10 mouse cellular contexts compared by ENCODE assay signal in genomic region chr1:75448052-75448431, GRCm38 (mm10). TPM values are rescaled to one million over a fixed set of nuclear protein-coding genes. Genes with fewer than 3 reads are reported as not detected.
A peak's percentile ranks its signal among the peaks of the same experiment; 100 is the strongest.
DNase-seq lines count a peak whose midpoint lies in the region; ATAC-seq and TF ChIP-seq lines count a peak whose summit lies in the region.
"Had no signal": no experiment of that assay in that cellular context is flagged by ENCODE, and none has a peak within 500 bp of the region (broad histone marks: within the 10 kb centered on the region; RNA-seq: fewer than 3 reads in every experiment).

No protein-coding gene starts in this region.

- H3K36me3 ChIP-seq in lung, embryonic 15.5 days: no peaks in the 10 kb centered on the region
- H3K36me3 ChIP-seq in limb, embryonic 12.5 days: no peaks in the 10 kb centered on the region
- no peaks in the 10 kb centered on the region for H3K36me3 ChIP-seq in neural tube, embryonic 13.5 days
- no peaks in the 10 kb centered on the region for H3K36me3 ChIP-seq in kidney, adult 2 months (ENCODE audit: control insufficient read depth, insufficient read depth, low read length)

- no peak for TF ChIP-seq POLR2A in kidney, adult 2 months (IDR thresholded peaks at IDR 0.05; ENCODE audit: low read depth, low read length)

- 6% methylated on average over 7 of the region's 7 CpGs for WGBS in lung, embryonic 15.5 days
- WGBS in limb, embryonic 12.5 days: under 1% methylated on average over 7 of the region's 7 CpGs
- 2% methylated on average over 7 of the region's 7 CpGs for WGBS in neural tube, embryonic 13.5 days
- 9% methylated on average over 7 of the region's 7 CpGs for WGBS in kidney, adult 2 months

- H3K4me3 ChIP-seq in lung, embryonic 15.5 days: no peak overlapping the region
- H3K4me3 ChIP-seq in limb, embryonic 12.5 days (replicated peaks): peak overlapping the region; percentile 19
- H3K4me3 ChIP-seq in neural tube, embryonic 13.5 days: peak overlapping the region; percentile 8; the same call in 1 of the 2 replicates
- H3K4me3 ChIP-seq in kidney, adult 2 months (ENCODE audit: insufficient read depth, low read depth, low read length): no peak overlapping the region

- ATAC-seq in lung, embryonic 15.5 days (ENCODE audit: borderline replicate concordance, extremely low read depth, low FRiP score, low TSS enrichment): no peak
- no peak for ATAC-seq in limb, embryonic 12.5 days (ENCODE audit: insufficient number of reproducible peaks, insufficient read depth, low FRiP score, low TSS enrichment, low read depth)
- no peak for ATAC-seq in neural tube, embryonic 13.5 days (ENCODE audit: low read depth)

- H3K9ac ChIP-seq in lung, embryonic 15.5 days: no peak overlapping the region
- H3K9ac ChIP-seq in limb, embryonic 12.5 days (replicated peaks): no peak overlapping the region; the same call in 1 of the 2 replicates
- peak overlapping the region; percentile 58 for H3K9ac ChIP-seq in neural tube, embryonic 13.5 days

- TF ChIP-seq CTCF in kidney, adult 2 months (conservative IDR thresholded peaks at IDR 0.05; ENCODE audit: insufficient read depth, insufficient read length, low read depth, low read length): no peak

- peak; percentile 41 for DNase-seq in cerebellum, adult 9-11 months
- DNase-seq in cerebellum, postnatal 25 days: no peak
- no peak for DNase-seq in lung, adult 18-20 months
- no peak for DNase-seq in kidney, adult 2 months
- no peak for DNase-seq in frontal cortex, adult 2 months (ENCODE audit: extremely low spot score in 1 of 2, low spot score in 1 of 2)
- DNase-seq: left cerebral cortex, postnatal 4 days had no signal

- no peak overlapping the region for H3K27ac ChIP-seq in lung, embryonic 15.5 days
- no peak overlapping the region for H3K27ac ChIP-seq in limb, embryonic 12.5 days
- H3K27ac ChIP-seq in neural tube, embryonic 13.5 days (replicated peaks): peak overlapping the region; percentile 92
- no peak overlapping the region for H3K27ac ChIP-seq in kidney, adult 2 months (ENCODE audit: insufficient read depth, low read depth, low read length)

- peaks cover 85% of the 10 kb centered on the region for H3K27me3 ChIP-seq in lung, embryonic 15.5 days
- H3K27me3 ChIP-seq in limb, embryonic 12.5 days: peaks cover 99% of the 10 kb centered on the region
- H3K27me3 ChIP-seq in neural tube, embryonic 13.5 days: peaks cover 38% of the 10 kb centered on the region
- peaks cover 2% of the 10 kb centered on the region; the same call in 1 of the 2 replicates for H3K27me3 ChIP-seq in kidney, adult 2 months (replicated peaks; ENCODE audit: control insufficient read depth, insufficient read depth, low read length)

- peaks cover 71% of the 10 kb centered on the region for H3K4me1 ChIP-seq in lung, embryonic 15.5 days
- H3K4me1 ChIP-seq in limb, embryonic 12.5 days (replicated peaks): peaks cover 82% of the 10 kb centered on the region
- peaks cover 100% of the 10 kb centered on the region for H3K4me1 ChIP-seq in neural tube, embryonic 13.5 days (replicated peaks)
- no peaks in the 10 kb centered on the region for H3K4me1 ChIP-seq in kidney, adult 2 months (ENCODE audit: control insufficient read depth, insufficient read depth, low read length)

- no peaks in the 10 kb centered on the region for H3K9me3 ChIP-seq in lung, embryonic 15.5 days
- no peaks in the 10 kb centered on the region for H3K9me3 ChIP-seq in limb, embryonic 12.5 days
- no peaks in the 10 kb centered on the region for H3K9me3 ChIP-seq in neural tube, embryonic 13.5 days

- H3K4me2 ChIP-seq in lung, embryonic 15.5 days: peak overlapping the region; percentile 13; the same call in 1 of the 2 replicates
- peak overlapping the region; percentile 45 for H3K4me2 ChIP-seq in limb, embryonic 12.5 days
- H3K4me2 ChIP-seq in neural tube, embryonic 13.5 days: peak overlapping the region; percentile 71

RNA-seq across cellular contexts. Expression of gene Asic4, which starts 2.2 kb away (rescaled TPM):
- 0.26 and 0.30 TPM in 2 replicates for polyA plus RNA-seq in lung, embryonic 15.5 days (2015; fragmentation: Nextera tagmentation; extraction: Ambion mirVana)
- polyA plus RNA-seq in limb, embryonic 12.5 days (2016; fragmentation: Nextera tagmentation; extraction: Ambion mirVana): 0.50 and 0.78 TPM in 2 replicates
- 28.7 and 28.8 TPM in 2 replicates for polyA plus RNA-seq in neural tube, embryonic 13.5 days (2015; fragmentation: Nextera tagmentation; extraction: Ambion mirVana)
- polyA plus RNA-seq in kidney, adult 2 months (2012; rRNA removed): 0.05 and 0.08 TPM in 2 replicates
- 11.9 and 13.5 TPM in 2 replicates for polyA plus RNA-seq in frontal cortex, adult 2 months (2012; rRNA removed)
- polyA plus RNA-seq: erythroblast, embryonic 14.5 days had no signal

RNA-seq across cellular contexts. Expression of gene Gmppa, which starts 12.3 kb away (rescaled TPM):
- 80.3 and 88.5 TPM in 2 replicates for polyA plus RNA-seq in lung, embryonic 15.5 days (2015; fragmentation: Nextera tagmentation; extraction: Ambion mirVana)
- 49.1 and 61.0 TPM in 2 replicates for polyA plus RNA-seq in limb, embryonic 12.5 days (2016; fragmentation: Nextera tagmentation; extraction: Ambion mirVana)
- polyA plus RNA-seq in neural tube, embryonic 13.5 days (2015; fragmentation: Nextera tagmentation; extraction: Ambion mirVana): 74.4 and 75.9 TPM in 2 replicates
- polyA plus RNA-seq in kidney, adult 2 months (2012; rRNA removed): 82.4 and 95.0 TPM in 2 replicates
- polyA plus RNA-seq in frontal cortex, adult 2 months (2012; rRNA removed): 101 and 111 TPM in 2 replicates

RNA-seq across cellular contexts. Expression of gene Chpf, which starts 31.1 kb away (rescaled TPM):
- 29.5 and 31.1 TPM in 2 replicates for polyA plus RNA-seq in lung, embryonic 15.5 days (2015; fragmentation: Nextera tagmentation; extraction: Ambion mirVana)
- polyA plus RNA-seq in limb, embryonic 12.5 days (2016; fragmentation: Nextera tagmentation; extraction: Ambion mirVana): 22.1 and 27.1 TPM in 2 replicates
- polyA plus RNA-seq in neural tube, embryonic 13.5 days (2015; fragmentation: Nextera tagmentation; extraction: Ambion mirVana): 39.1 and 41.0 TPM in 2 replicates
- 31.6 and 51.9 TPM in 2 replicates for polyA plus RNA-seq in kidney, adult 2 months (2012; rRNA removed)
- 73.9 and 79.5 TPM in 2 replicates for polyA plus RNA-seq in frontal cortex, adult 2 months (2012; rRNA removed)

RNA-seq across cellular contexts. Expression of gene Tmem198, which starts 31.3 kb away (rescaled TPM):
- polyA plus RNA-seq in lung, embryonic 15.5 days (2015; fragmentation: Nextera tagmentation; extraction: Ambion mirVana): 0.65 and 0.82 TPM in 2 replicates
- 0.36 and 0.74 TPM in 2 replicates for polyA plus RNA-seq in limb, embryonic 12.5 days (2016; fragmentation: Nextera tagmentation; extraction: Ambion mirVana)
- polyA plus RNA-seq in neural tube, embryonic 13.5 days (2015; fragmentation: Nextera tagmentation; extraction: Ambion mirVana): 37.2 and 40.9 TPM in 2 replicates
- polyA plus RNA-seq in kidney, adult 2 months (2012; rRNA removed): 1.3 and 1.8 TPM in 2 replicates
- polyA plus RNA-seq in frontal cortex, adult 2 months (2012; rRNA removed): 73.1 and 82.3 TPM in 2 replicates

RNA-seq across cellular contexts. Expression of gene Obsl1, which starts 58.2 kb away (rescaled TPM):
- polyA plus RNA-seq in lung, embryonic 15.5 days (2015; fragmentation: Nextera tagmentation; extraction: Ambion mirVana): 74.0 and 77.9 TPM in 2 replicates
- 98.3 and 104 TPM in 2 replicates for polyA plus RNA-seq in limb, embryonic 12.5 days (2016; fragmentation: Nextera tagmentation; extraction: Ambion mirVana)
- 28.1 and 30.1 TPM in 2 replicates for polyA plus RNA-seq in neural tube, embryonic 13.5 days (2015; fragmentation: Nextera tagmentation; extraction: Ambion mirVana)
- polyA plus RNA-seq in kidney, adult 2 months (2012; rRNA removed): 6.4 and 8.9 TPM in 2 replicates
- polyA plus RNA-seq in frontal cortex, adult 2 months (2012; rRNA removed): 36.4 and 37.9 TPM in 2 replicates

Comparison
In these comparisons a context has a peak if more than half of its experiments do, and no peak if none do; other contexts are left out.
1. H3K4me2 ChIP-seq: peak in every context shown above with its lines; median percentile 71 in neural tube, embryonic 13.5 days; 45 in limb, embryonic 12.5 days; 13 in lung, embryonic 15.5 days.
2. H3K4me3 ChIP-seq: peak in limb, embryonic 12.5 days (single experiment) and neural tube, embryonic 13.5 days (single experiment); none in lung, embryonic 15.5 days (single experiment) and kidney, adult 2 months (single experiment).